Mouse (Mus musculus) liver, embryonic 14.5 days (tissue): Measurements from ENCODE around the gene Ifit1bl2. TPM values are rescaled to one million over a fixed set of nuclear protein-coding genes. Genes with fewer than 3 reads are reported as not detected.
"Not testable (repeated sequence)": the region's sequence is repeated elsewhere in the genome, so short reads cannot be mapped to it uniquely, and the experiment has no call there.

Experiments
- ATAC-seq: fragments of 200-750 bp; cut with Nextera tagmentation; 2 replicates; pipeline ENCODE4 v1.8.0; 2017; ENCODE audit warnings: moderate number of reproducible peaks, mild to moderate bottlenecking, moderate library complexity; ENCODE audit not compliant: insufficient read depth
- DNase-seq, 3 experiments: peaks; one replicate each; pipeline ENCODE4 v3.0.0-alpha.2; 2012 to 2013; ENCODE audit warnings: low read depth in 3 of 3, low spot score in 3 of 3
- H3K27ac ChIP-seq: fragments of 300-500 bp; sonication (generic); 2 replicates; pipeline ENCODE4 v1.5.1; 2014; ENCODE audit warnings: moderate library complexity, mild to moderate bottlenecking, control low read depth, inconsistent platforms
- H3K27me3 ChIP-seq: fragments of 300-500 bp; sonication (generic); 2 replicates; pipeline ENCODE4 v1.6.1; 2014; ENCODE audit warnings: mild to moderate bottlenecking, low read length, moderate library complexity; ENCODE audit not compliant: control insufficient read depth, insufficient read depth
- H3K36me3 ChIP-seq: fragments of 300-500 bp; sonication (generic); replicated peaks from 2 replicates; pipeline ENCODE4 v1.6.1; 2014; ENCODE audit warnings: low read depth; ENCODE audit not compliant: control insufficient read depth, insufficient read depth
- H3K4me1 ChIP-seq, 2 experiments: fragments of 200-500 bp in 1 of 2; fragments of 300-500 bp in 1 of 2; sonication (generic) in 1 of 2; replicated peaks; 2 replicates each; pipeline ENCODE4 v1.6.1; 2012 to 2014; ENCODE audit warnings: antibody characterized with exemption in 1 of 2, inconsistent platforms in 1 of 2, low read length in 1 of 2; ENCODE audit not compliant: control insufficient read depth in 2 of 2, insufficient read depth in 2 of 2
- H3K4me2 ChIP-seq: fragments of 300-500 bp; sonication (generic); 2 replicates; pipeline ENCODE4 v1.6.1; 2014; ENCODE audit warnings: low read depth, mild to moderate bottlenecking, control low read depth, moderate library complexity
- H3K4me3 ChIP-seq, 2 experiments: fragments of 200-500 bp in 1 of 2; fragments of 300-500 bp in 1 of 2; sonication (generic) in 1 of 2; 2 replicates each; pipeline ENCODE4 v1.5.1; 2012 to 2014; ENCODE audit warnings: low read depth in 2 of 2, low read length in 2 of 2, mild to moderate bottlenecking in 2 of 2, control low read depth in 1 of 2, inconsistent platforms in 1 of 2, moderate library complexity in 1 of 2; ENCODE audit not compliant: insufficient read depth in 1 of 2
- H3K9ac ChIP-seq: fragments of 300-500 bp; sonication (generic); replicated peaks from 2 replicates; pipeline ENCODE4 v1.6.1; 2014; ENCODE audit warnings: mild to moderate bottlenecking, control low read depth, moderate library complexity
- H3K9me3 ChIP-seq: fragments of 300-500 bp; sonication (generic); 2 replicates; pipeline ENCODE4 v1.6.1; 2016; ENCODE audit warnings: low read length, mixed read lengths; ENCODE audit not compliant: control insufficient read depth
- CTCF ChIP-seq: IDR thresholded peaks from 2 replicates; pipeline ENCODE4 v1.5.1; 2016; ENCODE audit warnings: antibody characterized with exemption, low read depth, control low read depth
- EP300 ChIP-seq: IDR thresholded peaks from 2 replicates; pipeline ENCODE4 v1.6.1; 2016; ENCODE audit warnings: antibody characterized with exemption, low read depth
- WGBS: fragments of 180-500 bp; shearing (Covaris S2); extraction: QIAGEN DNeasy Blood & Tissue Kit; methylation state at CpG from one replicate; pipeline ENCODE4 v1.1.7; 2014; ENCODE audit not compliant: insufficient replicate concordance; 5-methylcytosine and 5-hydroxymethylcytosine counted together
- polyA plus RNA-seq, 2 experiments: library from polyadenylated mRNA; depleted of rRNA in 1 of 2; stranded (reverse) in 1 of 2; unstranded in 1 of 2; fragments of >200 nt; fragmentation: Nextera tagmentation in 1 of 2; extraction: Ambion mirVana in 1 of 2; gene quantifications; 2 replicates each; pipeline versions ENCODE4 v1.2.1 to v1.2.3; 2012 to 2014

Gene Ifit1bl2
- polyA plus RNA-seq, 2 experiments = 0.04 TPM; not detected in 1

GRCm38 (mm10) chr19:34583126-34583766 is 57.3 kb downstream of the Ifit1bl2 start, which contains the start of gene Ifit3:
Ifit3 (plus strand) TSS chr19:34583531.
- H3K9ac ChIP-seq, H3K27ac ChIP-seq, H3K4me2 ChIP-seq, DNase-seq, H3K4me1 ChIP-seq, H3K27me3 ChIP-seq, H3K4me3 ChIP-seq, ATAC-seq, H3K36me3 ChIP-seq, H3K9me3 ChIP-seq: not testable (repeated sequence)
- WGBS = 26% methylated on average over 2 of the region's 2 CpGs

- not testable (repeated sequence) for H3K27ac ChIP-seq
Observed at GRCm38 (mm10) chr19:34582696-34583095, 57.8 kb downstream of the Ifit1bl2 start.

GRCm38 (mm10) chr19:34577121-34577520 is 63.4 kb downstream of the Ifit1bl2 start:
- Histone ChIP-seq H3K9me3 (no peaks in the 10 kb centered on the region), H3K36me3 (no peaks in the 10 kb centered on the region; the same call in 1 of the 2 replicates), H3K4me1 (no peaks in the 10 kb centered on the region), H3K9ac (no peak overlapping the region), H3K4me3 (no peak overlapping the region), H3K27ac (no peak overlapping the region), H3K27me3 (no peaks in the 10 kb centered on the region), H3K4me2 (no peak overlapping the region)
- TF ChIP-seq EP300 = no peak
- TF ChIP-seq CTCF = no peak
- ATAC-seq (no peak), DNase-seq (no peak)
- WGBS = 46% methylated on average over 1 of the region's 1 CpGs

More at GRCm38 (mm10) chr19:34582696-34583095, 57.8 kb downstream of the Ifit1bl2 start:
- DNase-seq, H3K4me2 ChIP-seq, H3K36me3 ChIP-seq, H3K9me3 ChIP-seq, H3K4me3 ChIP-seq, H3K27me3 ChIP-seq, H3K9ac ChIP-seq, H3K4me1 ChIP-seq, ATAC-seq: not testable (repeated sequence)
- WGBS = 51% methylated on average over 2 of the region's 2 CpGs

- ATAC-seq (no peak), DNase-seq (no peak)
- 78% methylated on average over 5 of the region's 5 CpGs for WGBS
- Histone ChIP-seq H3K27ac (no peak overlapping the region), H3K4me2 (no peak overlapping the region), H3K9ac (no peak overlapping the region), H3K4me1 (no peaks in the 10 kb centered on the region), H3K36me3 (no peaks in the 10 kb centered on the region; the same call in 1 of the 2 replicates), H3K27me3 (no peaks in the 10 kb centered on the region), H3K4me3 (no peak overlapping the region), H3K9me3 (no peaks in the 10 kb centered on the region)
- no peak for TF ChIP-seq EP300
- no peak for TF ChIP-seq CTCF
Observed at GRCm38 (mm10) chr19:34573650-34574049, 66.9 kb downstream of the Ifit1bl2 start.

GRCm38 (mm10) chr19:34571080-34571479 is 69.5 kb downstream of the Ifit1bl2 start:
- ATAC-seq (no peak), DNase-seq (no peak)
- Histone ChIP-seq H3K4me2 (no peak overlapping the region), H3K9ac (no peak overlapping the region), H3K4me3 (no peak overlapping the region), H3K36me3 (no peaks in the 10 kb centered on the region; the same call in 1 of the 2 replicates), H3K9me3 (no peaks in the 10 kb centered on the region), H3K27me3 (no peaks in the 10 kb centered on the region), H3K27ac (no peak overlapping the region), H3K4me1 (no peaks in the 10 kb centered on the region)
- TF ChIP-seq CTCF (no peak), EP300 (no peak)
- 68% methylated on average over 1 of the region's 1 CpGs for WGBS
